Mouse (Mus musculus): ENCODE data around the gene Trim7. TPM values are rescaled to one million over a fixed set of nuclear protein-coding genes. Genes with fewer than 3 reads are reported as not detected.

Gene Trim7
- total and polyA plus RNA-seq, 2 experiments from 2014 or later: 1.1 to 1.9 TPM

DNA sequence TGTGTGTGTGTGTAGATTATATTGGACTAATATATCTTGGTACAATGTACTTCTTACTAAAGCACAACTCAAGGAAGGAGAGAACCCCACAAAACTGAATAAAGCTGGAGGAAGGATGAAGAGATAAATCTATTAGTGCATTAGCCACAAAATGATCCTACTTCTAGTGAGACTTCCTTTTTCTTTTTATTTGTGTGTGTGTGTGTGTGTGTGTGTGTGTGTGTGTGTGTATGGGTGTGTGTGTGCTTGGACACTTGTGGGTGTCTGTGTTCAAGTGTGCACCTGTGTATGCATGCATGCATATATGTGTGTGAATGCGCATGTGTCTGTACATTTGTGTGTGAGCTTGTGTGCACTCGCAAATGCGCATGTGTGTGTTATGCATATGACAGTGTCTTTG is 32.8 kb upstream of the Trim7 start:
- ATAC-seq (ENCODE audit: insufficient read depth, low read depth) (no peak), DNase-seq (ENCODE audit: low spot score) (no peak)
- 95% methylated on average over 3 of the region's 3 CpGs for WGBS
- H3K36me3 ChIP-seq (replicated peaks; ENCODE audit: control insufficient read depth, insufficient read depth, low read length): no peaks in the 10 kb centered on the region
- no peaks in the 10 kb centered on the region for H3K4me1 ChIP-seq (ENCODE audit: control insufficient read depth, insufficient read depth)
- H3K4me3 ChIP-seq (ENCODE audit: low read depth, low read length): no peak overlapping the region
- H3K4me2 ChIP-seq (ENCODE audit: low read depth, low read length): no peak overlapping the region
- H3K9me3 ChIP-seq (replicated peaks; ENCODE audit: control insufficient read depth, low read length): no peaks in the 10 kb centered on the region
- TF ChIP-seq CTCF (IDR thresholded peaks at IDR 0.05; ENCODE audit: low read depth) (no peak), EP300 (IDR thresholded peaks at IDR 0.05; ENCODE audit: low read depth) (no peak)
- H3K27ac ChIP-seq (ENCODE audit: low read depth): no peak overlapping the region
- no peak overlapping the region for H3K9ac ChIP-seq (replicated peaks; ENCODE audit: low read depth, low read length)
- H3K27me3 ChIP-seq (ENCODE audit: control insufficient read depth, insufficient read depth, low read length): no peaks in the 10 kb centered on the region

DNA sequence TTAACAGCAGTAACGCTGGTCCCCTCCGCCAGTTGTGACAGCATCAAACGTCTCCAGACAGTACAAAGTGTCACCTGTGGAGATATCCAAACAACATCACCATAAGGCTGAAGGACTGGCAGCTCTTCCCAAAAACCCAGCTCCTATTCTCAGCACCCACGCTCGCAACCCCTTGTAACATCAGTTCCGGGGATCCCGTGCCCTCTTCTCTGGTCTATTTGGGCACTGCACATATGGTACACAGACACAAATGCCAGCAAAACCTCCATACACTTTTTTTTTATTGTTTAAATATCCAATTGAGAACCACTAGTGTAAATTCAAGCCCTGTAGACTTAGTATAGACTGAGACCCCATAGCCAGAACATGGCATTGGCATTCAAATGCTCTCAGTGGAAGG is 30.7 kb upstream of the Trim7 start:
- Histone ChIP-seq H3K4me1 (ENCODE audit: control insufficient read depth, insufficient read depth) (peaks cover 5% of the 10 kb centered on the region; the same call in 1 of the 2 replicates), H3K4me2 (ENCODE audit: low read depth, low read length) (no peak overlapping the region), H3K27me3 (ENCODE audit: control insufficient read depth, insufficient read depth, low read length) (no peaks in the 10 kb centered on the region), H3K36me3 (replicated peaks; ENCODE audit: control insufficient read depth, insufficient read depth, low read length) (no peaks in the 10 kb centered on the region), H3K4me3 (ENCODE audit: low read depth, low read length) (no peak overlapping the region), H3K9me3 (replicated peaks; ENCODE audit: control insufficient read depth, low read length) (no peaks in the 10 kb centered on the region), H3K9ac (replicated peaks; ENCODE audit: low read depth, low read length) (no peak overlapping the region), H3K27ac (ENCODE audit: low read depth) (no peak overlapping the region)
- ATAC-seq (ENCODE audit: insufficient read depth, low read depth) (no peak), DNase-seq (ENCODE audit: low spot score) (no peak)
- no peak for TF ChIP-seq EP300 (IDR thresholded peaks at IDR 0.05; ENCODE audit: low read depth)
- no peak for TF ChIP-seq CTCF (IDR thresholded peaks at IDR 0.05; ENCODE audit: low read depth)
- 86% methylated on average over 7 of the region's 7 CpGs for WGBS

DNA sequence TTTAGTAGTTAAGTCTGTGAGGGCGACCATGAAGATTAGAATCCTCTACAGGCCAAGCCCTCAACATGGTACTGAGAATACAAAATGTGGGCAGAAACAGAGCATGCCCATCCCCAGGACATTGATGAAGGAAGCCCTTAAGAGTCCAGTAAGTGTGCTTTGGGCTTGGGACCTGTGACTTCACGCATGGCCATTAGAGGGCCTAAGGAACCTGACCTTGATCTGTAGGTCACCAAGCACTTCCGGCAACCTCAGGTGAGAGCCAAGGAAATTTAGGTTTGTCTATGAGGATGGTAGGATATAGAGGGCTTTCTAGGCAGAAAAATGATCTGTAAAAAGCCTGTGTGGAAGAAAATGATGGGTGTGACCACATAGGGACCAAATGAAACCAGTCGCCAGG is 29.6 kb upstream of the Trim7 start:
- TF ChIP-seq CTCF (IDR thresholded peaks at IDR 0.05; ENCODE audit: low read depth) (no peak), EP300 (IDR thresholded peaks at IDR 0.05; ENCODE audit: low read depth) (no peak)
- Histone ChIP-seq H3K9me3 (replicated peaks; ENCODE audit: control insufficient read depth, low read length) (no peaks in the 10 kb centered on the region), H3K27me3 (ENCODE audit: control insufficient read depth, insufficient read depth, low read length) (no peaks in the 10 kb centered on the region), H3K4me1 (ENCODE audit: control insufficient read depth, insufficient read depth) (peaks cover 8% of the 10 kb centered on the region), H3K27ac (ENCODE audit: low read depth) (no peak overlapping the region), H3K36me3 (replicated peaks; ENCODE audit: control insufficient read depth, insufficient read depth, low read length) (no peaks in the 10 kb centered on the region), H3K4me3 (ENCODE audit: low read depth, low read length) (no peak overlapping the region), H3K9ac (replicated peaks; ENCODE audit: low read depth, low read length) (no peak overlapping the region), H3K4me2 (ENCODE audit: low read depth, low read length) (no peak overlapping the region)
- ATAC-seq (ENCODE audit: insufficient read depth, low read depth): no peak
- no peak for DNase-seq (ENCODE audit: low spot score)
- WGBS: 77% methylated on average over 4 of the region's 4 CpGs

DNA sequence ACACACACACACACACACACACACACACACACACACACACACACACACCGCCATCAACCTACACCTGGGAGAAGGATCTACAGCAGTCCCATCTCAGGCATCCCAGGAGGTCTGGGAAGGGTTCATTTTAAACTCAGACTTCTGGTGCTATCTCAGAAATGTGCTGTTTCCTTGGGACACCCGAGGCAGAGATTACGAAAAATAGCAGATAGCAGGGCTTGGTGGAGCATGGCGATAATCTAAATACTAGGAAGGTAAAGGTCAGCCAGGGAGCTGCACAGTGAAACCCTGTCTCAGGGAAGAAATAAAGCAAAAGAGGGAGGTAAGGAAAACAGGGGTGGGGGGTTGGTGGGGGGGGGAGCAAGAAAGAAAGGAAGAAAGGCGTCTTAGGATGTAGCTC is 28.7 kb upstream of the Trim7 start:
- H3K36me3 ChIP-seq (replicated peaks; ENCODE audit: control insufficient read depth, insufficient read depth, low read length): peaks cover 9% of the 10 kb centered on the region
- WGBS: 64% methylated on average over 5 of the region's 5 CpGs
- no peak overlapping the region for H3K9ac ChIP-seq (replicated peaks; ENCODE audit: low read depth, low read length)
- H3K27ac ChIP-seq (ENCODE audit: low read depth): no peak overlapping the region
- no peak overlapping the region for H3K4me2 ChIP-seq (ENCODE audit: low read depth, low read length)
- DNase-seq (ENCODE audit: low spot score): no peak
- H3K27me3 ChIP-seq (ENCODE audit: control insufficient read depth, insufficient read depth, low read length): no peaks in the 10 kb centered on the region
- H3K9me3 ChIP-seq (replicated peaks; ENCODE audit: control insufficient read depth, low read length): no peaks in the 10 kb centered on the region
- no peak overlapping the region for H3K4me3 ChIP-seq (ENCODE audit: low read depth, low read length)
- no peak for TF ChIP-seq CTCF (IDR thresholded peaks at IDR 0.05; ENCODE audit: low read depth)
- TF ChIP-seq EP300 (IDR thresholded peaks at IDR 0.05; ENCODE audit: low read depth): no peak
- no peak for ATAC-seq (ENCODE audit: insufficient read depth, low read depth)
- peaks cover 18% of the 10 kb centered on the region for H3K4me1 ChIP-seq (ENCODE audit: control insufficient read depth, insufficient read depth)

DNA sequence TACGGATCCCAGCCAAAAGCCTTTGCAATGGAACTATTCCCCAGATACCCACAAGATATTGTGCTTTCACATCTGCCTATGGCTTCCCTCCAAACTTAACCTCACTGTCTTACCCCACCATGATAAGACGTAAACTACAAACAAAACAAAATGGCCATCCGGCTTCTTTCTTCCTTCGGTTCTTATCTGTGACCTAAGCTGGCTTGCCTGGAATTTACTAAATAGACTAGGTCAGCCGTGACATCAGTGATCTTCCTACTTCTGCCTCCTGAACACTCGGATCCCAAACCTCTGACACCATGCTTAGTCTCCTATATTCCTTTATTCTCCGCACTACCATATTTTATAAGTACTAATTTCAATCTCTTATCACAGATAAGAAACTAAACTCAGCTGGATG is 27.6 kb upstream of the Trim7 start:
- WGBS: 50% methylated on average over 7 of the region's 7 CpGs
- Histone ChIP-seq H3K4me2 (ENCODE audit: low read depth, low read length) (peak overlapping the region; percentile 83), H3K27me3 (ENCODE audit: control insufficient read depth, insufficient read depth, low read length) (no peaks in the 10 kb centered on the region), H3K27ac (ENCODE audit: low read depth) (peak overlapping the region; percentile 37), H3K9me3 (replicated peaks; ENCODE audit: control insufficient read depth, low read length) (no peaks in the 10 kb centered on the region), H3K36me3 (replicated peaks; ENCODE audit: control insufficient read depth, insufficient read depth, low read length) (peaks cover 17% of the 10 kb centered on the region), H3K4me3 (ENCODE audit: low read depth, low read length) (no peak overlapping the region), H3K4me1 (ENCODE audit: control insufficient read depth, insufficient read depth) (peaks cover 18% of the 10 kb centered on the region), H3K9ac (replicated peaks; ENCODE audit: low read depth, low read length) (no peak overlapping the region)
- TF ChIP-seq CTCF (IDR thresholded peaks at IDR 0.05; ENCODE audit: low read depth) (no peak), EP300 (IDR thresholded peaks at IDR 0.05; ENCODE audit: low read depth) (no peak)
- DNase-seq (ENCODE audit: low spot score) (no peak), ATAC-seq (ENCODE audit: insufficient read depth, low read depth) (no peak)

Data from heart, postnatal 0 days (tissue).